Mouse (Mus musculus) heart, postnatal 0 days (tissue): ENCODE results near the gene Pcdh20.

ENCODE experiments used
- CTCF ChIP-seq: IDR thresholded peaks from 2 replicates; pipeline ENCODE4 v1.5.1; 2016; ENCODE audit warnings: antibody characterized with exemption, control low read depth, low read depth
- EP300 ChIP-seq: IDR thresholded peaks from 2 replicates; pipeline ENCODE4 v1.6.1; 2016; ENCODE audit warnings: antibody characterized with exemption, low read depth

DNA sequence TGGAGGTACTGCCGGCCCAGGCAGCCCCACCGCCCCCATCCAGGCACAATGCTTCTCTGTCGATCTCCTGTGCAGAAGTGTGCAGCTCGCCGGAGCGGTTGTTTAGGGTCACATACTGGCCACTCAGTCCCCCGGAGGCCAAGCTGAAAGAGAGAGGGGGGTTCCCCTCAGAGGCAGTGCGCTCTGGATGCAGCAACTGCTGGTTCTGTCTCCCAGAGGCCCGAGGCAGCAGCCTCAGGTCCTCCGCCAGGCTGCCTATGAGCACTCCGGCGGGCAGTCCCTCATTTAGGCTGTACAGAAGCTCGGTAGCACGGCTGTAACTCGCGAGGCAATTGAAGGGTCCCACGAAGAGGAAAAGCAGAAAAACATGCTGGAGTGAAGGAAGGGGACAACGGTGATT is 1.8 kb downstream of the Pcdh20 start:
- TF ChIP-seq CTCF (no peak), EP300 (no peak)
